Mouse (Mus musculus): ENCODE data around the gene Col11a2. TPM values are rescaled to one million over a fixed set of nuclear protein-coding genes. Genes with fewer than 3 reads are reported as not detected.

The Col11a2 gene
- 0.62 and 1.1 TPM in 2 replicates for polyA plus RNA-seq (2012; rRNA removed; ENCODE audit: low replicate concordance)

DNA sequence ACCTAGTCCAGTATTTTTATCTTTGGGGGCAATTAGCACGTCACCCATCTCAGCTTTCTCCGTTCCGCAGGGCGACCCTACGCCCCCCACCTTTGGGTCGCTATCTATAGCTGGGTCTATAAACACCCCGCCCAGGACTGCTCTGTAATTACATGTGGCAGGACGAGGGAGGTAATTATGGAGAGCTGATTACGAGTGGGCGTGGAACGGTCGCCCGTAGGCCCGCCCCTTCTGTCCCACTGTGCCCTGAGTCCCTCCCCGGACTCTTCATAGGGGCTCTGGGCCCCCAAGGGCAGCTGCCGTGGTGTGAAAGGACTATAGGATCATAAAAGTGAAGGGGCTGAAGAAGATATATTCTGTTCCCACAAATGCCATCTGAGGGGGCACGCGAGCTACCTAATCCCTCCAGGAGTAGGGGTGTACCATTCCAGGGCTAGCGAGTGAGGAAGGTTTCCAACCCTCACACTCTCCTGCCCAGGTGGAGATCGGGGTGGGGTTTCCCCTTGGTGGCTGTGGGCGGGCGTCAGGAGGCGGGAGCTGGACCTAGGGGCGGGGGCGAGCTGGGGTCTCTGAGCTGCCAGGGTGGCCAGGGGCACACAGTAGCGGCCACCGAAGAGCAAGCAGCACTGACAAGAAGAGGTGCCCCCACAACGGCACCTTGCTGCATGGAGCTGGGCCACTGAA is at the start of gene Col11a2:
Col11a2 (plus strand) TSS at position 560 of the 684 bp plus-strand sequence.

DNA sequence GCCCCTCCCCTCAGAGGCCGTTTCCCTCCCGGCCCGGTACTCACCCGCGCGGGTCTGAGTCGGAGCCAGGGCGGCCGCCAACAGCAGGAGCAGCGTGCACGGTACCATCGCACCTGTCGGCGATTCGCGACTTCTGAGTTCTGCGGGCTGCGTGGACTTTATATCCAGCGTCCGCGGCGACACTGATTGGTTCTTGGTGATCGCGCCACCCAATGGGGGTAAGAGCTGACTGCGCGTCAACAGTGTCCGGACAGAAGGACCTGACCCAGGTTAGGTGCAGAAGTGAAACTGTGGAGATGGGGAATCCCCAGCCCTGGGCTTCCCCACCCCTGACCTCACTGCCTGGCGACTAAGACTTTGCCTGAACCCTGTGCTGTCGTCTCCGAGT is 39.1 kb upstream of the Col11a2 start, which contains the start of gene H2-K1:
H2-K1 (minus strand) TSS at position 198 of the 388 bp plus-strand sequence.

DNA sequence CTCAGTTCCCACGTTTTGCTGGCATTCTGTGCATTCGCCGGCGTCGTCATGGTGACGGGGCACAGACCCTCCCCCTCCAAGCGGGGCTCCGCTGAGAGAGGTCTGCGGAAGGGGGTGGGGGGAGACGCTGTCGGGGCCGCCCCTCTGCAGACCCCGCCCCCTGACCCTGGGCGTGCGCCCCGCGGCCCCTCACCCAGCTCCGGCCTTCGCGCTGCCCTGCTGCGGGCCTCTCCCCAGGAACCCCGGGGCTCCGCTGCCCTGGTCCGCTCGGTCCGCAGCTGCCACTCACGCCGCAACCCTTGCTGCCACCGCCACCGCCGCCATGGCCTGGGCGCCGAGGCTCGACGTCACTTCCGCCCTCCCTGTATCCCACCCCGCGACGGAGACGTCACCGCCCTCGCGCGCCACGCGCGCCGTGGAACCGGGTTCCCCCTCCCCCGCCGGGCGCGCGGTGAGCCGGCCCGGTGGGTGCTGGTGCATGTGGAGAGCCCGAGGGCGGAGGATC is 14.9 kb upstream of the Col11a2 start, which contains the start of gene Ring1:
Ring1 (minus strand) TSS at position 364 of the 505 bp plus-strand sequence.

DNA sequence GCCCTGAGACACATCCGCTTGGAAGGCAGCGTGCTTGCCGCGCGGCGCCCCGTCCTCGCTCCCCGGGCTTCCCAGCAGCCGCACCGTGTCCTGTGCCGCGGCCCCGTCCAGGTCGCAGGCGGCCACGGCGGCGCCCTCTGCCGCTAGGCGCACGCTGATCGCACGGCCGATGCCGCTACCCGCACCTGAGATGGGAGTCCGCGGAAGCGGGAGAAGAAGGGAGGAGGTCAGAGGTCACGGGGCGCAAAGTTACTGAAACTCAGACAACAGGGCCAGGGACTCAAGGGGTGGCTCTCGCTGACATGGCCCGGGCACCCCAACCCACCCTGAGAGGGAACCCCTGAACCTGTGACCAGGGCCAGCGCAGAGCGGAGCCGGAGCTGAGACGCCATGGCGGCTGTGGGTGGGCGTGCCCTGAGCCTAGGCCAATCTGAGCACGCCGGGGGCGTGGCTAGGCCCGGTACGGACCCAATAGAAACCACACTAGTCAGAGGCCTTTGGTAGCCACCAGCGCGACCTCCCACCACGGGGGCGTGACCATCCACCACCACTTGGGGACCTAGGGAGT is 11.5 kb upstream of the Col11a2 start, which contains the start of gene H2-Ke6:
H2-Ke6 (minus strand) TSS at position 405 of the 568 bp plus-strand sequence.

DNA sequence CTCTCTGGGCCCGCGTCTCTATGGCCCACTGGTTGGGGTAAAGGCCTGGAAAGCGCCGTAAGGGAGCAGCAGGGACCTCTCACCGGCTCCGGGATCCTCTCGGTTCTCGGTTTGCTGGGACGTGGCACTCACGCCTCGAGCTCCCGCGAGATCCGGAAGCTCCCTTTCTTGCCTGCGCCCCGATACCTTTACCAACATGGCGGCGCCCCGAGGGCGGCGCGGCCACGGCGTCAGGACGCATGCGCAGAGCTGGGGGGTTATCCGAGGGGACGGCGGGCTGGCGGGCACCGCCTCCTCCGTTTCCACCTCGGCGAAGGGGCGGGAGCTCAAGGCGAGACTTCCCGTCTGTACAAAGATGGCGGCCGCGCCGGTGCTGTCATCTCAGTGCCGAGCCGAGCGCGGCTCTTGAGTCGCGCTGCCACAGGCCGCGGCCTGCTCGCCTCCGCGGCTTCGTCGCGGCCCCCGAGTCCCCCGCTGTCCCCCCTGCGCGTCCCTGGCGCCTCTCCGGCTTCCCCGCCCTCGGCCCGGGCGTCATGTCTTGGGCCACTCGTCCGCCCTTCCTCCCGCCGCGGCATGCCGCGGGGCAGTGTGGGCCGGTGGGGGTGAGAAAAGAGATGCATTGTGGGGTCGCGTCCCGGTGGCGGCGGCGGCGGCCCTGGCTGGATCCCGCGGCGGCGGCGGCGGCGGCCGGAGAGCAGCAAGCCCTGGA is 7.6 kb upstream of the Col11a2 start, which contains the start of the genes Slc39a7 and Rxrb:
Slc39a7 (minus strand) TSS at position 218 of the 709 bp plus-strand sequence.
Rxrb (plus strand) TSS at position 348 of the 709 bp plus-strand sequence.

DNA sequence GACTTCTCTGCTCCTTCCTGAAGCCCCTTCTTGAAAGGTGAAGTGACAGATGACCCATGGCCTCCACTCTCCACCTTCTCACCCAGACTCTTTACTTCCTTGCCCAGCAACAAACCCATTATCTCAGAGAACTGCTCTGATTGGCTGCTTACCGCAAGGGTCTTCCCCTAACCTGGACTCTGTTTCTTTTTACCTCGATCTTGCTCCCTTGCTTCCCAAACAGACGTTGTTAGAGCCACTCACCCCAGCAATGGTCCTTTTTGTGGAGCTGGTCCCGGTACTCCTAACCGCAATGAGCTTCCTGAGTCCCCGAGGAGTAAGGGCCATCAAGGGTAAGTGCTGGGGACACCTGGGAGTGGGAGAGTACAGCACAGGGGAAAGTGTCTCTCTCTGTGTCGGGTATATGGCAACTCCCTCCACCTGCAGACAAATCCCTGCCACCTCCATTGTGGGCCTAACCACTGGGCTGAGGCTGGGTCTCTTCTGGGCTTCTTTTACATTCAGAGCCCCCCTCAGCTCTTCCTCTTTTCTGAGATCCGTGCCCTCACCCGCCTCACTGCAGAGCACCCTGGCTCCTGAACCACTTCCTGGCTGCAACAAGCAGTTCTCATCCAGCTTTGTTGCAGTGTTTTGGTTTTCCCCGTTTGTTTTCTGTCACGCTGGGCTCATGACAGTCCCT is 53.1 kb downstream of the Col11a2 start, which contains the start of gene H2-Oa:
H2-Oa (plus strand) TSS at position 144 of the 679 bp plus-strand sequence.

Other genes starting within 250 kb of the Col11a2 start
- gene Kank3, start 228.9 kb upstream of the Col11a2 start, polyA plus RNA-seq (2012; rRNA removed; ENCODE audit: low replicate concordance) = 124 and 438 TPM in 2 replicates
- 443 and 1,172 TPM in 2 replicates for gene Rps28, start 214.9 kb upstream of the Col11a2 start, polyA plus RNA-seq (2012; rRNA removed; ENCODE audit: low replicate concordance)
- 619 and 635 TPM in 2 replicates for gene Ndufa7, start 214.9 kb upstream of the Col11a2 start, polyA plus RNA-seq (2012; rRNA removed; ENCODE audit: low replicate concordance)
- 142 and 168 TPM in 2 replicates for gene Cd320, start 196.3 kb upstream of the Col11a2 start, polyA plus RNA-seq (2012; rRNA removed; ENCODE audit: low replicate concordance)
- not detected in 2 replicates for gene Gm7029, start 165.6 kb upstream of the Col11a2 start, polyA plus RNA-seq (2012; rRNA removed; ENCODE audit: low replicate concordance)
- gene Kifc1, start 148.8 kb upstream of the Col11a2 start, polyA plus RNA-seq (2012; rRNA removed; ENCODE audit: low replicate concordance) = 1.6 and 9.5 TPM in 2 replicates
- 0.22 and 0.39 TPM in 2 replicates for gene Platr17, start 134.3 kb upstream of the Col11a2 start, polyA plus RNA-seq (2012; rRNA removed; ENCODE audit: low replicate concordance)
- gene Daxx, start 130.0 kb upstream of the Col11a2 start, polyA plus RNA-seq (2012; rRNA removed; ENCODE audit: low replicate concordance) = 47.5 and 58.9 TPM in 2 replicates
- gene Tapbp, start 123.5 kb upstream of the Col11a2 start, polyA plus RNA-seq (2012; rRNA removed; ENCODE audit: low replicate concordance) = 206 and 319 TPM in 2 replicates
- gene Zbtb22, start 123.5 kb upstream of the Col11a2 start, polyA plus RNA-seq (2012; rRNA removed; ENCODE audit: low replicate concordance) = 42.7 and 55.1 TPM in 2 replicates
- 157 and 179 TPM in 2 replicates for gene Rgl2, start 109.9 kb upstream of the Col11a2 start, polyA plus RNA-seq (2012; rRNA removed; ENCODE audit: low replicate concordance)
- gene Pfdn6, start 99.1 kb upstream of the Col11a2 start, polyA plus RNA-seq (2012; rRNA removed; ENCODE audit: low replicate concordance) = 29.4 and 29.5 TPM in 2 replicates
- 15.8 and 36.0 TPM in 2 replicates for gene Wdr46, start 98.8 kb upstream of the Col11a2 start, polyA plus RNA-seq (2012; rRNA removed; ENCODE audit: low replicate concordance)
- 6.6 and 9.0 TPM in 2 replicates for gene B3galt4, start 87.9 kb upstream of the Col11a2 start, polyA plus RNA-seq (2012; rRNA removed; ENCODE audit: low replicate concordance)
- 65.8 and 76.5 TPM in 2 replicates for gene Vps52, start 83.6 kb upstream of the Col11a2 start, polyA plus RNA-seq (2012; rRNA removed; ENCODE audit: low replicate concordance)
- gene Rps18, start 83.4 kb upstream of the Col11a2 start, polyA plus RNA-seq (2012; rRNA removed; ENCODE audit: low replicate concordance) = 464 and 878 TPM in 2 replicates
- gene H2-K1, start 39.1 kb upstream of the Col11a2 start, polyA plus RNA-seq (2012; rRNA removed; ENCODE audit: low replicate concordance) = 3,046 and 5,899 TPM in 2 replicates
- gene Ring1, start 14.8 kb upstream of the Col11a2 start, polyA plus RNA-seq (2012; rRNA removed; ENCODE audit: low replicate concordance) = 31.6 and 54.8 TPM in 2 replicates
- gene H2-Ke6, start 11.4 kb upstream of the Col11a2 start, polyA plus RNA-seq (2012; rRNA removed; ENCODE audit: low replicate concordance) = 86.6 and 99.6 TPM in 2 replicates
- gene Slc39a7, start 7.8 kb upstream of the Col11a2 start, polyA plus RNA-seq (2012; rRNA removed; ENCODE audit: low replicate concordance) = 134 and 217 TPM in 2 replicates
- gene Rxrb, start 7.6 kb upstream of the Col11a2 start, polyA plus RNA-seq (2012; rRNA removed; ENCODE audit: low replicate concordance) = 48.9 and 66.9 TPM in 2 replicates
- 1.5 and 8.0 TPM in 2 replicates for gene H2-Oa, start 52.9 kb downstream of the Col11a2 start, polyA plus RNA-seq (2012; rRNA removed; ENCODE audit: low replicate concordance)
- gene H2-DMa, start 80.1 kb downstream of the Col11a2 start, polyA plus RNA-seq (2012; rRNA removed; ENCODE audit: low replicate concordance) = 57.9 and 70.0 TPM in 2 replicates
- 90.8 and 138 TPM in 2 replicates for gene Brd2, start 83.2 kb downstream of the Col11a2 start, polyA plus RNA-seq (2012; rRNA removed; ENCODE audit: low replicate concordance)
- gene H2-DMb2, start 103.9 kb downstream of the Col11a2 start, polyA plus RNA-seq (2012; rRNA removed; ENCODE audit: low replicate concordance) = 4.7 and 9.3 TPM in 2 replicates
- 81.8 and 86.9 TPM in 2 replicates for gene H2-DMb1, start 113.6 kb downstream of the Col11a2 start, polyA plus RNA-seq (2012; rRNA removed; ENCODE audit: low replicate concordance)
- 50.0 and 54.7 TPM in 2 replicates for gene Tap1, start 148.1 kb downstream of the Col11a2 start, polyA plus RNA-seq (2012; rRNA removed; ENCODE audit: low replicate concordance)
- 69.5 and 80.5 TPM in 2 replicates for gene Psmb9, start 148.3 kb downstream of the Col11a2 start, polyA plus RNA-seq (2012; rRNA removed; ENCODE audit: low replicate concordance)
- gene Psmb8, start 158.3 kb downstream of the Col11a2 start, polyA plus RNA-seq (2012; rRNA removed; ENCODE audit: low replicate concordance) = 118 and 150 TPM in 2 replicates
- gene Tap2, start 164.1 kb downstream of the Col11a2 start, polyA plus RNA-seq (2012; rRNA removed; ENCODE audit: low replicate concordance) = 59.2 and 66.5 TPM in 2 replicates
- gene H2-Ob, start 199.5 kb downstream of the Col11a2 start, polyA plus RNA-seq (2012; rRNA removed; ENCODE audit: low replicate concordance) = 4.2 and 6.1 TPM in 2 replicates
- gene H2-Ab1, start 218.3 kb downstream of the Col11a2 start, polyA plus RNA-seq (2012; rRNA removed; ENCODE audit: low replicate concordance) = 701 and 1,325 TPM in 2 replicates
- gene H2-Aa, start 248.4 kb downstream of the Col11a2 start, polyA plus RNA-seq (2012; rRNA removed; ENCODE audit: low replicate concordance) = 503 and 676 TPM in 2 replicates